In genomic region chr2:3163501-3164076, GRCm38 (mm10) we compare ENCODE assay signal across 16 mouse cellular contexts. TPM values are rescaled to one million over a fixed set of nuclear protein-coding genes. Genes with fewer than 3 reads are reported as not detected.
"Had no signal": no experiment of that assay in that cellular context is flagged by ENCODE, and none has a peak within 500 bp of the region (broad histone marks: within the 10 kb centered on the region; RNA-seq: fewer than 3 reads in every experiment).

No protein-coding gene starts in this region.

- H3K27me3 ChIP-seq: limb, embryonic 15.5 days; neural tube, embryonic 13.5 days; stomach, embryonic 15.5 days had no signal

- DNase-seq: kidney, adult 8-10 months; kidney, postnatal 36 days; layer of hippocampus, adult 9-11 months; layer of hippocampus, postnatal 36 days; lung, embryonic 14.5 days; lung, postnatal 10 days; retina, postnatal 1 day; right cerebral cortex, postnatal 14 days; thymus, postnatal 36 days had no signal

- H3K36me3 ChIP-seq: limb, embryonic 15.5 days; neural tube, embryonic 13.5 days; stomach, embryonic 15.5 days had no signal

- H3K4me3 ChIP-seq: limb, embryonic 15.5 days; neural tube, embryonic 13.5 days; stomach, embryonic 15.5 days had no signal

- ATAC-seq: inflammation-experienced regulatory T-cells, adult 6 months; intestine, postnatal 0 days; midbrain, embryonic 16.5 days had no signal

- H3K9ac ChIP-seq: limb, embryonic 15.5 days; lung, embryonic 14.5 days; neural tube, embryonic 13.5 days; stomach, embryonic 15.5 days had no signal

- H3K27ac ChIP-seq: limb, embryonic 15.5 days; macrophage; neural tube, embryonic 13.5 days; stomach, embryonic 15.5 days had no signal

- H3K9me3 ChIP-seq: limb, embryonic 15.5 days; neural tube, embryonic 13.5 days; stomach, embryonic 15.5 days had no signal

RNA-seq across cellular contexts. Expression of gene Fam171a1, which starts 49.6 kb away (rescaled TPM):
- polyA plus RNA-seq: inflammation-experienced regulatory T-cells, adult 6 months had no signal
